Mouse (Mus musculus): Measurements from ENCODE around the gene BC051142. TPM values are rescaled to one million over a fixed set of nuclear protein-coding genes. Genes with fewer than 3 reads are reported as not detected.

The BC051142 gene
- total and polyA plus RNA-seq, 3 experiments, result 1.1 TPM; not detected in 2

- peaks cover 1% of the 10 kb centered on the region for H3K27me3 ChIP-seq (ENCODE audit: control insufficient read depth, insufficient read depth, low read length)
- H3K79me2 ChIP-seq (replicated peaks; ENCODE audit: control insufficient read depth, insufficient read depth, low read length), result no peaks in the 10 kb centered on the region
- WGBS, result 68% methylated on average over 3 of the region's 3 CpGs
- no peaks in the 10 kb centered on the region for H3K36me3 ChIP-seq (ENCODE audit: control insufficient read depth, insufficient read depth, low read length)
- H3K4me3 ChIP-seq, result no peak overlapping the region
- TF ChIP-seq CTCF (IDR thresholded peaks at IDR 0.05) (0 out of 2 replicates have a peak, but pooled peaks have one; percentile 5), POLR2A (IDR thresholded peaks at IDR 0.05; ENCODE audit: insufficient read depth, low read depth, low read length) (no peak)
- no peak overlapping the region for H3K27ac ChIP-seq
- no peaks in the 10 kb centered on the region for H3K4me1 ChIP-seq (ENCODE audit: control insufficient read depth, insufficient read depth, low read length)
- no peak for DNase-seq
- no peak overlapping the region for H3K9ac ChIP-seq (ENCODE audit: low read depth, low read length)
- intact Hi-C loops (cut with DNase I), result no loop called here
These were observed 34.8 kb upstream of the BC051142 start for GRCm38 (mm10) chr17:34363676-34364310.

GRCm38 (mm10) chr17:34365031-34365430 lies 33.6 kb upstream of the BC051142 start:
- Histone ChIP-seq H3K27ac (no peak overlapping the region), H3K4me3 (no peak overlapping the region), H3K4me1 (ENCODE audit: control insufficient read depth, insufficient read depth, low read length) (no peaks in the 10 kb centered on the region), H3K9ac (ENCODE audit: low read depth, low read length) (no peak overlapping the region), H3K27me3 (ENCODE audit: control insufficient read depth, insufficient read depth, low read length) (no peaks in the 10 kb centered on the region; the same call in 1 of the 2 replicates), H3K79me2 (replicated peaks; ENCODE audit: control insufficient read depth, insufficient read depth, low read length) (no peaks in the 10 kb centered on the region), H3K36me3 (ENCODE audit: control insufficient read depth, insufficient read depth, low read length) (no peaks in the 10 kb centered on the region)
- intact Hi-C loops (cut with DNase I), result no loop called here
- no peak for TF ChIP-seq POLR2A (IDR thresholded peaks at IDR 0.05; ENCODE audit: insufficient read depth, low read depth, low read length)
- no peak for TF ChIP-seq EP300 (IDR thresholded peaks at IDR 0.05; ENCODE audit: insufficient read depth, low read depth, low read length)
- no peak for TF ChIP-seq CTCF (IDR thresholded peaks at IDR 0.05)
- DNase-seq, result peak in 1 of 2 experiments; percentile 34
- 61% methylated on average over 10 of the region's 10 CpGs for WGBS

DNA sequence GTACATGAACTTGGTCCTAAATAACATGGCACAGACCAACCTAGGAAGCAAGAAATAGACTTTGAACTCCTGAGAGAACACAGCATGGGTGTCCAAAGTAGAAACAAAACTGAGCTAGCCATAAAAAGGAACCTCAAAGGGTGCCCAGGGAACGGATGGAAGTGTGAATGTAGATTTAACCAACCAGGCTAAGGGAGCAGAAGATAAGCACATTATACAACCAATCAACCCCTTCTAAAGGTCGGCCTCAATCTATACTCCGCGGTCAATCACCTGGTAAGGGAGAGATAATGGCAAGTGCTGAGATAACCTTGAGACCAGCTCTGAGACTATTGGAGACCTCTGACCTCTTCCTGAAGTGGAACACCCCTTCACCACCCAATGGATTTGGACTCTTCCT lies 28.1 kb upstream of the BC051142 start:
- no peaks in the 10 kb centered on the region; the same call in 1 of the 2 replicates for H3K27me3 ChIP-seq (ENCODE audit: control insufficient read depth, insufficient read depth, low read length)
- H3K9ac ChIP-seq (ENCODE audit: low read depth, low read length), result no peak overlapping the region
- no peak overlapping the region for H3K4me3 ChIP-seq
- no peak overlapping the region for H3K27ac ChIP-seq
- intact Hi-C loops (cut with DNase I), result no loop called here
- 58% methylated on average over 4 of the region's 4 CpGs for WGBS
- TF ChIP-seq EP300 (IDR thresholded peaks at IDR 0.05; ENCODE audit: insufficient read depth, low read depth, low read length) (no peak), POLR2A (IDR thresholded peaks at IDR 0.05; ENCODE audit: insufficient read depth, low read depth, low read length) (no peak), CTCF (IDR thresholded peaks at IDR 0.05) (no peak)
- H3K4me1 ChIP-seq (ENCODE audit: control insufficient read depth, insufficient read depth, low read length), result no peaks in the 10 kb centered on the region
- no peaks in the 10 kb centered on the region for H3K36me3 ChIP-seq (ENCODE audit: control insufficient read depth, insufficient read depth, low read length)
- DNase-seq, result no peak
- H3K79me2 ChIP-seq (replicated peaks; ENCODE audit: control insufficient read depth, insufficient read depth, low read length), result no peaks in the 10 kb centered on the region

DNA sequence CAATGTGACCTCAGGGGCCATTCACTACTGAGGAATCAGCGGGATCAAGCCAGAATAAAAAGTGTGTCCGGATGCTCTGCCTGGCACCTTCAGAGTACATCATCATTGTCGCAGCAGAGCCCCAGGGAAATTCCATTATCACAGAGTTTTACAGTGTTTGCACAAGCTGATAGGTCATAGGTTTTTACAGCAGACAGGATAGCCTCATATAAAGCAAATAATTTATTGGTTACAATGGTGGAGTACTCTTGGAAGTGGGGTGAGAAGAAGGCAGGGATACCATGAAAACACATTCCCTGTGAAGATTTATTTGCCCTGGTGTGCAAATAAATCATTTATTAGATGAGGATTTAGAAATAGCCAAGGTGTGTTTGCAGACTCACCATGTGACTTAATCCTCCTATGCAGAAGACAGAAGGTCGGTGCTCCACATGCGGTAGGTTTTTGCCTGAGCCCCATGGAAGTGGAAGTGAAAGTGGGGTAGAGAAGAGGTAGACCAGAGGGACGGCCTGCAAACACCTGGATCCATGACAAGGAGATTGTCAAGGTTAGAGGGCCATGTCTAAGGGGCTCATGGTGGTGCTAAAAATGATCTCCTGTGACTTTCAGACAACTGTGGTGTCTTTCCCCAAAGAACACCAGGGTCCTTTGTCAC lies 25.4 kb upstream of the BC051142 start:
- H3K9ac ChIP-seq (ENCODE audit: low read depth, low read length), result no peak overlapping the region
- WGBS, result 78% methylated on average over 6 of the region's 6 CpGs
- no peaks in the 10 kb centered on the region for H3K79me2 ChIP-seq (replicated peaks; ENCODE audit: control insufficient read depth, insufficient read depth, low read length)
- H3K4me3 ChIP-seq, result no peak overlapping the region
- no peak for DNase-seq
- intact Hi-C loops (cut with DNase I), result no loop called here
- no peak overlapping the region for H3K27ac ChIP-seq
- H3K27me3 ChIP-seq (ENCODE audit: control insufficient read depth, insufficient read depth, low read length), result no peaks in the 10 kb centered on the region
- TF ChIP-seq POLR2A (IDR thresholded peaks at IDR 0.05; ENCODE audit: insufficient read depth, low read depth, low read length), result no peak
- no peaks in the 10 kb centered on the region for H3K4me1 ChIP-seq (ENCODE audit: control insufficient read depth, insufficient read depth, low read length)
- no peaks in the 10 kb centered on the region for H3K36me3 ChIP-seq (ENCODE audit: control insufficient read depth, insufficient read depth, low read length)

DNA sequence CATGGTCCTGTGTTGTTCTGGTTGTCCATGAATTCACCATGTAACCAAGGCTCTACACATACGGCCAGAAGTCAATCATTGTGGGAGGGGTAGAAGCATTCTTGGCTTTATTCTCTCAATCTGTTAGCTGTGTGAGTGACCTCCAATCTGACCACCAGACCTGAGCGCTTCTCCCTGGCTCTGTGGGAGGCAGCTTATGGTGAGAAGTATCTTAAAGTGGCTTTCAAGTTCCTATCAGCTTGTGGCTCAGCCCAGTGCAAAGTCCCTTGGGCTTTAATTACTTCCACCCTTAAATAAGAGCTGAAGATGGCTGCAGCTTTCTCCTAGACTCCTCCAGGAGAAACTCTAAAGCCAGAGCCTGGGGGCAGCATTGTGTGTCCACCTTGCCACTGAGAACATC lies 21.8 kb upstream of the BC051142 start, which contains the start of gene Btnl1:
Btnl1 (plus strand) TSS at position 286 of the 400 bp plus-strand sequence.
- H3K36me3 ChIP-seq (ENCODE audit: control insufficient read depth, insufficient read depth, low read length), result no peaks in the 10 kb centered on the region
- intact Hi-C loops (cut with DNase I), result no loop called here
- no peaks in the 10 kb centered on the region for H3K79me2 ChIP-seq (replicated peaks; ENCODE audit: control insufficient read depth, insufficient read depth, low read length)
- DNase-seq, result no peak
- TF ChIP-seq EP300 (IDR thresholded peaks at IDR 0.05; ENCODE audit: insufficient read depth, low read depth, low read length) (no peak), CTCF (IDR thresholded peaks at IDR 0.05) (no peak)
- no peak within 1 kb of the TSS for H3K27ac ChIP-seq
- H3K9ac ChIP-seq (ENCODE audit: low read depth, low read length), result no peak within 1 kb of the TSS
- no peak within 1 kb of the TSS for H3K4me3 ChIP-seq
- 68% methylated on average over 2 of the region's 2 CpGs for WGBS
- no peaks in the 10 kb centered on the region for H3K4me1 ChIP-seq (ENCODE audit: control insufficient read depth, insufficient read depth, low read length)
- no peaks in the 10 kb centered on the region for H3K27me3 ChIP-seq (ENCODE audit: control insufficient read depth, insufficient read depth, low read length)

- WGBS, result 39% methylated on average over 6 of the region's 6 CpGs
- Histone ChIP-seq H3K27ac (no peak overlapping the region), H3K36me3 (ENCODE audit: control insufficient read depth, insufficient read depth, low read length) (no peaks in the 10 kb centered on the region), H3K4me3 (no peak overlapping the region), H3K9ac (ENCODE audit: low read depth, low read length) (no peak overlapping the region), H3K27me3 (ENCODE audit: control insufficient read depth, insufficient read depth, low read length) (no peaks in the 10 kb centered on the region), H3K79me2 (replicated peaks; ENCODE audit: control insufficient read depth, insufficient read depth, low read length) (no peaks in the 10 kb centered on the region), H3K4me1 (ENCODE audit: control insufficient read depth, insufficient read depth, low read length) (no peaks in the 10 kb centered on the region)
- intact Hi-C loops (cut with DNase I), result no loop called here
- TF ChIP-seq CTCF (IDR thresholded peaks at IDR 0.05), result no peak
- TF ChIP-seq POLR2A (IDR thresholded peaks at IDR 0.05; ENCODE audit: insufficient read depth, low read depth, low read length), result no peak
- no peak for TF ChIP-seq EP300 (IDR thresholded peaks at IDR 0.05; ENCODE audit: insufficient read depth, low read depth, low read length)
- DNase-seq, result no peak
These were observed 21.0 kb upstream of the BC051142 start for GRCm38 (mm10) chr17:34377450-34378209.

Data from heart, adult 2 months (tissue).